Mouse (Mus musculus): ENCODE data around the gene Anxa8. TPM values are rescaled to one million over a fixed set of nuclear protein-coding genes. Genes with fewer than 3 reads are reported as not detected.

The Anxa8 gene
- polyA plus RNA-seq, 1 experiment: 0.86 TPM

- Histone ChIP-seq H3K27ac (ENCODE audit: insufficient read depth, low read length) (no peak overlapping the region), H3K4me3 (ENCODE audit: insufficient read depth, low read length) (no peak overlapping the region), H3K4me1 (ENCODE audit: control insufficient read depth, insufficient read depth, low read length) (no peaks in the 10 kb centered on the region)
- no peak for TF ChIP-seq CTCF (IDR thresholded peaks at IDR 0.05; ENCODE audit: extremely low read depth, insufficient read depth, low read length)
- no peak for TF ChIP-seq POLR2A (IDR thresholded peaks at IDR 0.05; ENCODE audit: extremely low read depth, insufficient read depth, low read length)
These were observed 21.8 kb downstream of the Anxa8 start for GRCm38 (mm10) chr14:34107594-34107993.

GRCm38 (mm10) chr14:34114311-34114710 lies 28.5 kb downstream of the Anxa8 start:
- Histone ChIP-seq H3K4me3 (ENCODE audit: insufficient read depth, low read length) (no peak overlapping the region), H3K4me1 (ENCODE audit: control insufficient read depth, insufficient read depth, low read length) (no peaks in the 10 kb centered on the region), H3K27ac (ENCODE audit: insufficient read depth, low read length) (no peak overlapping the region)
- TF ChIP-seq CTCF (IDR thresholded peaks at IDR 0.05; ENCODE audit: extremely low read depth, insufficient read depth, low read length) (no peak), POLR2A (IDR thresholded peaks at IDR 0.05; ENCODE audit: extremely low read depth, insufficient read depth, low read length) (no peak)

GRCm38 (mm10) chr14:34119046-34119723 lies 33.4 kb downstream of the Anxa8 start:
- Histone ChIP-seq H3K4me3 (ENCODE audit: insufficient read depth, low read length) (no peak overlapping the region), H3K4me1 (ENCODE audit: control insufficient read depth, insufficient read depth, low read length) (no peaks in the 10 kb centered on the region), H3K27ac (ENCODE audit: insufficient read depth, low read length) (no peak overlapping the region)
- TF ChIP-seq POLR2A (IDR thresholded peaks at IDR 0.05; ENCODE audit: extremely low read depth, insufficient read depth, low read length): no peak
- TF ChIP-seq CTCF (IDR thresholded peaks at IDR 0.05; ENCODE audit: extremely low read depth, insufficient read depth, low read length): no peak

GRCm38 (mm10) chr14:34120016-34120910 lies 34.5 kb downstream of the Anxa8 start:
- H3K4me3 ChIP-seq (ENCODE audit: insufficient read depth, low read length): no peak overlapping the region
- TF ChIP-seq CTCF (IDR thresholded peaks at IDR 0.05; ENCODE audit: extremely low read depth, insufficient read depth, low read length) (no peak), POLR2A (IDR thresholded peaks at IDR 0.05; ENCODE audit: extremely low read depth, insufficient read depth, low read length) (no peak)
- no peaks in the 10 kb centered on the region for H3K4me1 ChIP-seq (ENCODE audit: control insufficient read depth, insufficient read depth, low read length)
- no peak overlapping the region for H3K27ac ChIP-seq (ENCODE audit: insufficient read depth, low read length)

GRCm38 (mm10) chr14:34120923-34121351 lies 35.2 kb downstream of the Anxa8 start:
- no peak overlapping the region for H3K27ac ChIP-seq (ENCODE audit: insufficient read depth, low read length)
- no peaks in the 10 kb centered on the region for H3K4me1 ChIP-seq (ENCODE audit: control insufficient read depth, insufficient read depth, low read length)
- H3K4me3 ChIP-seq (ENCODE audit: insufficient read depth, low read length): no peak overlapping the region
- TF ChIP-seq POLR2A (IDR thresholded peaks at IDR 0.05; ENCODE audit: extremely low read depth, insufficient read depth, low read length): no peak
- TF ChIP-seq CTCF (IDR thresholded peaks at IDR 0.05; ENCODE audit: extremely low read depth, insufficient read depth, low read length): no peak

- no peak for TF ChIP-seq POLR2A (IDR thresholded peaks at IDR 0.05; ENCODE audit: extremely low read depth, insufficient read depth, low read length)
- no peak overlapping the region for H3K4me3 ChIP-seq (ENCODE audit: insufficient read depth, low read length)
- no peak overlapping the region for H3K27ac ChIP-seq (ENCODE audit: insufficient read depth, low read length)
These were observed 35.9 kb downstream of the Anxa8 start for GRCm38 (mm10) chr14:34121691-34122090.

GRCm38 (mm10) chr14:34131216-34131615 lies 45.4 kb downstream of the Anxa8 start:
- no peak for TF ChIP-seq CTCF (IDR thresholded peaks at IDR 0.05; ENCODE audit: extremely low read depth, insufficient read depth, low read length)
- TF ChIP-seq POLR2A (IDR thresholded peaks at IDR 0.05; ENCODE audit: extremely low read depth, insufficient read depth, low read length): no peak
- H3K4me3 ChIP-seq (ENCODE audit: insufficient read depth, low read length): no peak overlapping the region
- no peaks in the 10 kb centered on the region for H3K4me1 ChIP-seq (ENCODE audit: control insufficient read depth, insufficient read depth, low read length)
- no peak overlapping the region for H3K27ac ChIP-seq (ENCODE audit: insufficient read depth, low read length)

More at GRCm38 (mm10) chr14:34121691-34122090, 35.9 kb downstream of the Anxa8 start:
- H3K4me1 ChIP-seq (ENCODE audit: control insufficient read depth, insufficient read depth, low read length): no peaks in the 10 kb centered on the region

GRCm38 (mm10) chr14:34135391-34135790 lies 49.6 kb downstream of the Anxa8 start:
- no peak overlapping the region for H3K27ac ChIP-seq (ENCODE audit: insufficient read depth, low read length)
- H3K4me3 ChIP-seq (ENCODE audit: insufficient read depth, low read length): no peak overlapping the region
- H3K4me1 ChIP-seq (ENCODE audit: control insufficient read depth, insufficient read depth, low read length): no peaks in the 10 kb centered on the region
- no peak for TF ChIP-seq POLR2A (IDR thresholded peaks at IDR 0.05; ENCODE audit: extremely low read depth, insufficient read depth, low read length)
- no peak for TF ChIP-seq CTCF (IDR thresholded peaks at IDR 0.05; ENCODE audit: extremely low read depth, insufficient read depth, low read length)

- TF ChIP-seq POLR2A (IDR thresholded peaks at IDR 0.05; ENCODE audit: extremely low read depth, insufficient read depth, low read length) (no peak), CTCF (IDR thresholded peaks at IDR 0.05; ENCODE audit: extremely low read depth, insufficient read depth, low read length) (no peak)
- H3K4me3 ChIP-seq (ENCODE audit: insufficient read depth, low read length): no peak overlapping the region
- H3K4me1 ChIP-seq (ENCODE audit: control insufficient read depth, insufficient read depth, low read length): no peaks in the 10 kb centered on the region
- no peak overlapping the region for H3K27ac ChIP-seq (ENCODE audit: insufficient read depth, low read length)
These were observed 54.2 kb downstream of the Anxa8 start for GRCm38 (mm10) chr14:34139671-34140664.
